Mouse (Mus musculus) skeletal muscle tissue, adult 2 months (tissue): Measurements from ENCODE around the gene Ahdc1.
"Not testable (repeated sequence)": the region's sequence is repeated elsewhere in the genome, so short reads cannot be mapped to it uniquely, and the experiment has no call there.

Experiments used
- DNase-seq: peaks from one replicate; pipeline ENCODE4 v3.0.0-alpha.2; 2012; ENCODE audit warnings: low read depth, low spot score

The Ahdc1 gene

GRCm38 (mm10) chr4:132993553-132993952, 17.5 kb upstream of the Ahdc1 start:
- no peak for DNase-seq

GRCm38 (mm10) chr4:132997469-132998237, 13.4 kb upstream of the Ahdc1 start:
- DNase-seq = no peak

- no peak for DNase-seq
These were observed 8.2 kb upstream of the Ahdc1 start for GRCm38 (mm10) chr4:133002896-133003295.

- no peak for DNase-seq
These were observed 7.6 kb upstream of the Ahdc1 start for GRCm38 (mm10) chr4:133003316-133004018.

DNA sequence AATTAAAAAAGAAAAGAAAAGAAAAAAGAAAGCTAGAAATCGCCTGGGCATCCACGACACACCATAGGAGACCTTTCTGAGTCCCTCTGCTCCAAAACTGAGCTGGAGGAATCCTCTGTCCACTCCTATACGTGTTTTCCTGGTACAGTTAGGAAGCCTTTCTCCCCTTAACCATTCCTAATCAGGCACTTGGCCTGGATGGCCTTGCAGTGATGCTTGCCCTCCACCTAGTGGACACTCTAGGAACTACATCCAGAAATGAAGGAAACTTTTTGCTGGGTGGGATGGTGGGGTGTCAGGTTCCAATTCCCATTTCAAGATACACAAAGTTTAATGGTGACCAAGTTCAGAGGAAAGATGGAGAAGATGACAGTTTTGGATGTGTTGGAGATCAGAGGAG, 5.8 kb upstream of the Ahdc1 start:
- DNase-seq = peak; percentile 68

GRCm38 (mm10) chr4:133005885-133006451, 5.1 kb upstream of the Ahdc1 start:
- not testable (repeated sequence) for DNase-seq

DNA sequence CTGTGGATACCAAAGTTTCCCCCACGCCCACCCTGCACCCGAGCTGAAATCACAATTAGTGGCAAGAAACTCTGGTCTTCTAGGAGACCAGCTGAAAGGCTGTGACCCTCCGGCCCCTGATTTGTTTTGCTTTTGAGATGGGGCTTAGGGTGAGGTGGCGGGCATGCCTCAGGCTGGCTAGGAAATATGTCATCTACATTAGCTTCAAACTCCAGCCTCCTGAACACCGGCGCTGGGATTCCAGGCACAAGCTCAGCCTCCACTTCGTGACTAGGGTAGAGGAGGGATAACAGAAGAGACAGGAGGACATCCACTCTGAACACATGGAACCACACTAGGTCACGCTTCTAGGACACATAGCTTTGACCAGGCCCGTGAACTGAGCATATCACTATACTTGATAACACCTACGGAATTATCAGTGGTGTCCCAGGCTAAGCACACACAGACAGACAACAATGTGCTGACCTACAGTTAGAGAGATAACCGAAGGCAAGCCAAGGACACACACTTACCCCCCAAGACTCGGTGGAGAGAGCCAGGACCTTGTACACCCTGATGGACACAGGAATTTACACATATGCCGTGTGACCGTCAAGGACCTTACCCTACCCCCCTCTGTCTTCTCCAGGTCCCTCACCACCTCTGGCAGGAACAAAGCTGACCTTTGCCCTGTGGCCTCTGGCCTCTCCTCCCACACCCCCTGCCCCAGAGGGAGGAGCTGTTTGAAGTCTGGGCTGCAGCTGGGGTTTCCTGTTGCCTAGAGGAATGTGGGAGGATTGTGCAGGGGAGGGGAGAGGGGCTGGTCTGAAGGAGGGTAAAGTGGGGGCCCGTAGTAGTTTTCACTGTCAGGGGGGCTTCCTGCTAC, 3.3 kb upstream of the Ahdc1 start:
- DNase-seq = no peak

- DNase-seq = no peak
These were observed 1.9 kb upstream of the Ahdc1 start for GRCm38 (mm10) chr4:133009131-133009530.

DNA sequence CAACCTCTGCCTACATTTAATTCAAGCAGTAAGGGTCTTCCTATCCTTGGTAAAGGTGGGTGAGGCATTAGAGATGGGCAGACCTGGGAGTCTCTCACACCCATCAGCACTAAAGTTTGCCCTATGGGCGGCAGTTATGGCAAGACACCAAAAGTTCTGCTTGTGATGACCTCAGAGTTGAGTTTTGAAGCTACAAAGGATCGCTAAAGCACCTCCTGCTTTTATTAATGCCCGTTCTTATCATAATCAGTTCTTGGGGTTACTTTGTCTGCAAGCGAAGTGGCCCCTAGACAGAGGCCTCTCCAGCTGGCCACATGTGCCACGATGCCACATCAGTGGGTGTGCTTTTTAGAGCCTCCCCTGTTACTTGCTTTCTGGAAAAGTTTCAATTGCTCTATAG, 1.4 kb upstream of the Ahdc1 start:
- DNase-seq = no peak

DNA sequence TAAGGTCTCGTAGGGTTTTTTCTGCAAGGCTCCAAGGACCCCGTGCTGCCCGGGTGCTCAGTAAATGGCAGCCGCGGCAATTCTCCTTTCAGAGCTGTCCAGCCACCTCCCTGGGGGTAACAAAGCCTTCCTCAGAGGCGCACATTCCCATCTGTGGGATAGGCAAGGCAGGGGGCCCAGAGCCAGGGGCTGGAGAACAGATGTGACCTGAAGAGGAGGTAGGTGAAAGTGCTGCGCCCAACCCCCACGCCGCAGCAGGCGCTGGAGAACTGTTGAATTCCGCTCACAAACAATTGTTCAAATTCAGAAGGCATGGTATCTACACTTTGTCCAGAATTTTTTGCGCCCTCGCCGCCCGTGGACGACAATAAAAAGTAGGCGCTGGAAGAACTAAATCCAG, 449 bp upstream of the Ahdc1 start:
- DNase-seq = no peak

GRCm38 (mm10) chr4:133011821-133012775, 1.0 kb downstream of the Ahdc1 start:
- DNase-seq = peak; percentile 36

DNA sequence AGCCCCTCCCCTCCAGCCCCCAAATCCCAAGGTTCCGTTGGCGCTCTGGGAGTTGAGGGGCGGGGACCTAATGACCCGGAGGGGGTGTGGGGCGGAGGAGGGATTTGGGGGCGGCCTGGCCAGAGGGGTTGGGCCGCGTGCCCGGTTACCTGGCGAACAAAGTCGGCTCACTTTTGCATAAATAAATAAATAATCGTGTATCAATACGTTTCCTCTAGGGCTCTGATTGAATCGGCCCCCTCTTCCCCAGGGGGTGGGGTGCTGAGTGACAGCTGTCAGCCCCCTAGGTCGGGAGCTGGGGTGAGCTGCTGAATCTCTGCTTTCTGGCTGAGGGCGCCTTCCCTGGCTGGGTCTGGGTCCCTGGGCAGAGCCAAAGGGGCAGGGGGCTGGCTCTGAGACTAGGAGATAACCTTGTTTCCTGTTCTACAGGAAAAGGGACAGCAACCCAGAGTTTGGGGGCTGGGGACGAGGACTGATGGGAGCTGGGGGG, 1.8 kb downstream of the Ahdc1 start:
- DNase-seq = peak; percentile 42

DNA sequence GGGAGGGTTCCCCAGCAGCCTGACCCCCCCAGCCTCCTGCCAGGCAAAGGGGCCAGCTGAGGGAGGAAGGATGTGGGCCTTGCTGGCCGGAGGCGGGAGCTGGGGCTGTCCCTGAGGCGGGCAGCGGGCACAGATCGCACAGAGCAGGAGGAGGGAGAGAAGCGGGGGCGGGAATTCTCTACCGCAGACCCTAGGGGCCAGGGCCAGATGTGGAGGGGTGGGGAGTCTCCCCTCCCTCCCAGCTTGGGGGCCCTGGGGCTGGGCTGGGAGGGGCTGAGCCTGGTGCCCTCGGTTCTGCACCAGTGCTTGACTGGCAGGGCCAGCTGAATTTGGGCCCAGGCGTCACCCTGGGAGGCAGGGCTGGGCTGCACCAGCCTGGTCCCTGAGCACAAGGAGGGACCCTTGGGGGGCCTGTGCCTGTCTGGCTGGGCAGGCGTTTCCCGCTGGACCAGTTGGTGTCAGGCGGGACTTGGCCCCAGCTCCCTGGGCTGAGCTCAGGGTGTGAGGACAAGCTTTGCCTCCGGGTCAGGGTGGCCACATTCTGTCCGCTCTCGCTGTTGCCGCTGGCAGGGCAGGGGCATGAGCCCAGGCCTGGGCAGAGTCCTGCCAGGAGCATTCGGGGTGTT, 2.3 kb downstream of the Ahdc1 start:
- DNase-seq = peak; percentile 76

DNA sequence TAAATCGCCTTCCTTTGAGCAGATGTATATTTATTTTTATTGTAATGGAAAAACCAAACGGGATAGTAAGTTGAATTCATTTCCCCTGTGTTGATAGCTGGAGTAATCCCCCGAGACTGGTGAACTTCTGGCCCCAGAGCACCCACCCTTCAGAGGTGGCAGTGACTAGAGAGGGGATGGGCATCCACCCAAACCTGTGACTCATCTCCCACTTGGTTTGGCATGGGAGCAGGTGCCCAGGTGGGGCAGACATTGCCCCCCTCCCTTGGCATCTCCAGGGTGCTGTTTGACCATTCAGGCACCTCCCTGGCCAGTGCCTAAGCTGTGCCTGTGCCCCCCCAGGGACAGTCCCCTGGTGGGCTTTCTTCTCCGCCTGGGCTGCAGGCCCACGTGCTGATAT, 3.0 kb downstream of the Ahdc1 start:
- no peak for DNase-seq

GRCm38 (mm10) chr4:133014896-133015709, 4.0 kb downstream of the Ahdc1 start:
- no peak for DNase-seq

DNA sequence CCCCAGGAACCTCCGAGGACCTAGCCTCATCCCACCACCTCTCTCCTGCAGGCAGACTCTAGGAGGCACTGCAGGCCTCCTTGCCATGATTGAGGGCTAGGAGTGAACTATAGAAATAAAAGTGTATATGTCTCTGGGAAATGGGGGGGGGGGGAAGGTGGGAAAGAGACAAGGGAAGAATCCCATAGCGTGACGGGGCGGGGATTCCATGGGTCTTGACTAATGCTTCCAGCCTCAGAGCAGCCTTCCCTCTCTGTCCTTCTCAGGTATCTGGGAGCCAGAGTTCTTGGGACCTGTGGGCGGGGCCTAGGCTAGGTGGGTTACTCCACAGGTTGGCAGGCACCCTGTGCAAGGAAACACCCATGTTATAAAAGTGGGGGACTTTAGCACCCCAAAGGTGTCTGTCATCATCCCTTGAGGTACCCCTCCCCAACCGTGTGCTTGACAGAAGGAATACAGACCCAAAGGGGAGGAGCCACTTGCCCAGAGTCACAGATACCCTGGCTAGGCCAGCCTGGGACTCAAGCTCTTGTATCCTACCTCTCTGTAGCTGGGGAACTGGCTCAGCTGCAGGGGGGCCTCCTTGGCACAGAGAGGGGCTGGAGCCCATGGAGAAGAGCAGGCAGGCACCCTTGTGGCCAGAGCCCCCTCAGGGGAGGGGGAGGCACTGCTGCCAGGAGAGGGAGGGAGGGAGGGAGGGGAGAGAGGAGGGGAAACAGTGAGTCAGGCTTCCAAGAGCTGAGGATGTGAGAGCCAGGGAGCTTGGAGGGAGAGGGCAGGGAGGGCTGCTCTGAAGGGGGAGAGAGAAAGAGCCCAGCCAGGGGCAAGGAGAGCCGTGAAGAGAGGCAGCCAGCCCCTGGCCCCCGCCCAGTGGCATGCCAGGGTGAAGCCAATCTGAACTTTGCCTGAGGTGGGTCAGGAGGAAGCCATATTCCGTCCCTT, 4.9 kb downstream of the Ahdc1 start:
- DNase-seq = peak; percentile 44

DNA sequence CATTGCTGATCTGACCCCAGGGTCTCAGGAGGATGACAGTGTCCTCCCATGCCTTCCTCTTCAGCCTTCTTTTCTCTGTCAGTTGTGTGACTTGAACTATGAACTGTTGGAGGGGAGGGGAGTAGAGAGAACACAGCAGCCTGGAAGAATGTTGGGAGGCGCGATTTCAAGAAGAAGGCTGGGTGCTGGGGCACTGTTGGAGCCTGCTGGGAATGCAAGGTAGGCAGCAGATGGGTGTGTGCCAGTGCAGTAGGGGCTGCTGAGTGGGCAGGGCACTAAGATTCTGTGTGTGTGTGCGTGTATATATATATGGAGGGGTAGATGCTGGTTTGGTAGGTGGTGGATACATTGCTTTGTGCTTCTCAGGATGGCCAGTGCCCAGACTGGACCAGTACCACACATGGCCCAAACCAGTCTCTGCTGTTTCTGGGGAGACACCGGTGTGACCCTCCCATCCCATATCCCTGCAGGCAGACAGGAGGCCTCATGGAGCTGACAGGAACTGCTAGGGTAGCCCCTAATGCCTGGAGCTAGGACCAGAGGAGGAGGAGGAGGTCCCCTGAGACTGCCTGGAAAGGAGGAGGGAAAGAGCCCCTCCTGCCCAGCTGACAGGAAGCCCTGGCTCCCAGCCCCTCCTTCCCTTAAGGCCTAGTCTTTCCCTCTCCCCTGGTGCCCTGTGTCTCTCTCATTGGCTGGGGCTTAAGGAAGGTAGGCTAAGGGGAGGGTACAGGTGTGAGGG, 5.8 kb downstream of the Ahdc1 start:
- DNase-seq = peak; percentile 45
